Mouse (Mus musculus) midbrain, embryonic 11.5 days (tissue): ENCODE results near the gene Fxyd1. TPM values are rescaled to one million over a fixed set of nuclear protein-coding genes. Genes with fewer than 3 reads are reported as not detected.
A peak's percentile ranks its signal among the peaks of the same experiment; 100 is the strongest.

Source experiments
- ATAC-seq: fragments of 200-750 bp; cut with Nextera tagmentation; 2 replicates; pipeline ENCODE4 v1.8.0; 2017; ENCODE audit warnings: moderate TSS enrichment, moderate library complexity; ENCODE audit not compliant: low FRiP score
- DNase-seq: peaks from one replicate; pipeline ENCODE4 v3.0.0; 2015; ENCODE audit warnings: low spot score; ENCODE audit errors: missing footprints
- H3K27ac ChIP-seq: fragments of 300-500 bp; sonication (generic); 2 replicates; pipeline ENCODE4 v1.5.1; 2014; ENCODE audit warnings: low read depth, low read length
- H3K27me3 ChIP-seq: fragments of 300-500 bp; sonication (generic); 2 replicates; pipeline ENCODE4 v1.6.1; 2014; ENCODE audit warnings: mild to moderate bottlenecking, low read length, moderate library complexity, mixed read lengths; ENCODE audit not compliant: control insufficient read depth, insufficient read depth
- H3K36me3 ChIP-seq: fragments of 300-500 bp; sonication (generic); 2 replicates; pipeline ENCODE4 v1.6.1; 2014; ENCODE audit warnings: mild to moderate bottlenecking, low read length, moderate library complexity, mixed read lengths; ENCODE audit not compliant: control insufficient read depth, insufficient read depth
- H3K4me1 ChIP-seq: fragments of 300-500 bp; sonication (generic); 2 replicates; pipeline ENCODE4 v1.6.1; 2014; ENCODE audit warnings: low read length; ENCODE audit not compliant: control insufficient read depth, insufficient read depth
- H3K4me2 ChIP-seq: fragments of 300-500 bp; sonication (generic); 2 replicates; pipeline ENCODE4 v1.6.1; 2014; ENCODE audit warnings: mild to moderate bottlenecking, moderate library complexity
- H3K4me3 ChIP-seq: fragments of 300-500 bp; sonication (generic); 2 replicates; pipeline ENCODE4 v1.5.1; 2014; ENCODE audit warnings: low read depth, low read length
- H3K9ac ChIP-seq: fragments of 300-500 bp; sonication (generic); 2 replicates; pipeline ENCODE4 v1.6.1; 2014; ENCODE audit warnings: low read length
- H3K9me3 ChIP-seq: fragments of 300-500 bp; sonication (generic); 2 replicates; pipeline ENCODE4 v1.6.1; 2016; ENCODE audit warnings: low read length; ENCODE audit not compliant: control insufficient read depth
- WGBS: fragments of 180-500 bp; shearing (Covaris S2); extraction: QIAGEN DNeasy Blood & Tissue Kit; methylation state at CpG from one replicate; pipeline ENCODE4 v1.1.7; 2014; 5-methylcytosine and 5-hydroxymethylcytosine counted together
- polyA plus RNA-seq: library from polyadenylated mRNA; unstranded; fragments of >200 nt; fragmentation: Nextera tagmentation; extraction: Ambion mirVana; gene quantifications from 2 replicates; pipeline ENCODE4 v1.2.1, GENCODE M21; 2014

Gene Fxyd1
- polyA plus RNA-seq, 1 experiment from 2014 or later, result 5.4 TPM

- no peaks in the 10 kb centered on the region for H3K4me1 ChIP-seq
- H3K9ac ChIP-seq, result no peak overlapping the region
- H3K4me2 ChIP-seq, result no peak overlapping the region
- no peak overlapping the region for H3K27ac ChIP-seq
- no peaks in the 10 kb centered on the region for H3K27me3 ChIP-seq
- H3K4me3 ChIP-seq, result no peak overlapping the region
- H3K9me3 ChIP-seq, result no peaks in the 10 kb centered on the region
- WGBS, result 68% methylated on average over 9 of the region's 9 CpGs
- DNase-seq, result no peak
- no peaks in the 10 kb centered on the region for H3K36me3 ChIP-seq
- no peak for ATAC-seq
These were observed 15.3 kb upstream of the Fxyd1 start for GRCm38 (mm10) chr7:31072326-31072725.

GRCm38 (mm10) chr7:31070324-31070723 is 13.3 kb upstream of the Fxyd1 start:
- no peaks in the 10 kb centered on the region for H3K4me1 ChIP-seq
- no peaks in the 10 kb centered on the region for H3K9me3 ChIP-seq
- no peak overlapping the region for H3K27ac ChIP-seq
- H3K4me2 ChIP-seq, result no peak overlapping the region
- no peaks in the 10 kb centered on the region for H3K27me3 ChIP-seq
- no peak overlapping the region for H3K4me3 ChIP-seq
- 80% methylated on average over 6 of the region's 6 CpGs for WGBS
- DNase-seq (peak; percentile 8), ATAC-seq (no peak)
- H3K36me3 ChIP-seq, result no peaks in the 10 kb centered on the region
- H3K9ac ChIP-seq, result no peak overlapping the region

GRCm38 (mm10) chr7:31069491-31069890 is 12.5 kb upstream of the Fxyd1 start:
- Histone ChIP-seq H3K9ac (no peak overlapping the region), H3K4me2 (no peak overlapping the region), H3K27ac (no peak overlapping the region), H3K4me3 (no peak overlapping the region), H3K27me3 (no peaks in the 10 kb centered on the region), H3K9me3 (no peaks in the 10 kb centered on the region), H3K4me1 (no peaks in the 10 kb centered on the region), H3K36me3 (no peaks in the 10 kb centered on the region)
- 90% methylated on average over 14 of the region's 14 CpGs for WGBS
- ATAC-seq (no peak), DNase-seq (peak; percentile 21)

- no peak overlapping the region for H3K4me3 ChIP-seq
- whole genome bisulfite sequencing, result 41% methylated on average over 5 of the region's 5 CpGs
- no peak for ATAC-seq
- H3K27ac ChIP-seq, result no peak overlapping the region
- H3K9me3 ChIP-seq, result no peaks in the 10 kb centered on the region
- no peak overlapping the region for H3K4me2 ChIP-seq
- no peak for DNase-seq
- H3K4me1 ChIP-seq, result no peaks in the 10 kb centered on the region
- H3K36me3 ChIP-seq, result no peaks in the 10 kb centered on the region
- H3K9ac ChIP-seq, result no peak overlapping the region
- no peaks in the 10 kb centered on the region for H3K27me3 ChIP-seq
These were observed 10.8 kb upstream of the Fxyd1 start for GRCm38 (mm10) chr7:31067836-31068235.

- no peaks in the 10 kb centered on the region for H3K27me3 ChIP-seq
- no peaks in the 10 kb centered on the region for H3K36me3 ChIP-seq
- no peak overlapping the region for H3K4me2 ChIP-seq
- 84% methylated on average over 12 of the region's 12 CpGs for WGBS
- H3K9ac ChIP-seq, result no peak overlapping the region
- H3K9me3 ChIP-seq, result no peaks in the 10 kb centered on the region
- no peaks in the 10 kb centered on the region for H3K4me1 ChIP-seq
- H3K27ac ChIP-seq, result no peak overlapping the region
- no peak for DNase-seq
- no peak overlapping the region for H3K4me3 ChIP-seq
- no peak for ATAC-seq
These were observed 6.1 kb upstream of the Fxyd1 start for GRCm38 (mm10) chr7:31063074-31063560.

DNA sequence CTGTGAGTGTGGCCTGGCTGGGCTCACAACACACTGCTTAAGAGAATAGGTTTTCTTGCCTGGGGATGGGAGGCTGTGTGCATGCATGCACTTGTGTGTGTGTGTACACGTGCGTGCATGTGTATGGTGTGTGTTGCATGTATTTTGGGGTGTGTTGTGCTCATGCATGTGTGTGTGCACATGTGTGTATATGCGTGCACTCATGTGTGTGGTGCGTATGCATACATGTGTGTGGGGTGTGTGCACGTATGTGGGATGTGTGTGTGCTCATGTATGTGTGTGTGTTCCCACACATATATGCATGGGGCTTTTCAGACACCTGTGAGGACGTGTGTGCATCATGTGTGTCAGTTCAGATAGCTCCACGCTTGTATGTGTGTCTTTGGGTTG is 3.6 kb upstream of the Fxyd1 start:
- DNase-seq, result no peak
- Histone ChIP-seq H3K27me3 (no peaks in the 10 kb centered on the region), H3K4me2 (no peak overlapping the region), H3K36me3 (no peaks in the 10 kb centered on the region), H3K4me1 (no peaks in the 10 kb centered on the region), H3K9ac (no peak overlapping the region), H3K9me3 (no peaks in the 10 kb centered on the region), H3K27ac (no peak overlapping the region), H3K4me3 (no peak overlapping the region)
- no peak for ATAC-seq
- WGBS, result 87% methylated on average over 7 of the region's 7 CpGs

- Histone ChIP-seq H3K4me2 (no peak overlapping the region), H3K36me3 (no peaks in the 10 kb centered on the region), H3K27ac (no peak overlapping the region), H3K4me1 (peaks cover 2% of the 10 kb centered on the region; the same call in 1 of the 2 replicates), H3K27me3 (no peaks in the 10 kb centered on the region), H3K9ac (0 out of 2 replicates have a peak overlapping the region, but pooled peaks have one; percentile 14), H3K4me3 (no peak overlapping the region), H3K9me3 (no peaks in the 10 kb centered on the region)
- no peak; the same call in 1 of the 2 replicates for ATAC-seq
- 69% methylated on average over 11 of the region's 11 CpGs for WGBS
- DNase-seq, result no peak
These were observed 3.1 kb upstream of the Fxyd1 start for GRCm38 (mm10) chr7:31059919-31060620.

GRCm38 (mm10) chr7:31059108-31059507 is 2.1 kb upstream of the Fxyd1 start, which contains the start of gene Lgi4:
Lgi4 (plus strand) TSS chr7:31059342.
- no peaks in the 10 kb centered on the region for H3K9me3 ChIP-seq
- DNase-seq, result peak; percentile 99
- 0 out of 2 replicates have a peak within 1 kb of the TSS, but pooled peaks have one; percentile 14 for H3K9ac ChIP-seq
- H3K36me3 ChIP-seq, result no peaks in the 10 kb centered on the region
- no peak within 1 kb of the TSS for H3K27ac ChIP-seq
- peaks cover 2% of the 10 kb centered on the region for H3K4me1 ChIP-seq
- no peak within 1 kb of the TSS for H3K4me2 ChIP-seq
- peak; percentile 85 for ATAC-seq
- H3K4me3 ChIP-seq, result no peak within 1 kb of the TSS
- peaks cover 4% of the 10 kb centered on the region; the same call in 1 of the 2 replicates for H3K27me3 ChIP-seq
- 2% methylated on average over 2 of the region's 2 CpGs for WGBS

DNA sequence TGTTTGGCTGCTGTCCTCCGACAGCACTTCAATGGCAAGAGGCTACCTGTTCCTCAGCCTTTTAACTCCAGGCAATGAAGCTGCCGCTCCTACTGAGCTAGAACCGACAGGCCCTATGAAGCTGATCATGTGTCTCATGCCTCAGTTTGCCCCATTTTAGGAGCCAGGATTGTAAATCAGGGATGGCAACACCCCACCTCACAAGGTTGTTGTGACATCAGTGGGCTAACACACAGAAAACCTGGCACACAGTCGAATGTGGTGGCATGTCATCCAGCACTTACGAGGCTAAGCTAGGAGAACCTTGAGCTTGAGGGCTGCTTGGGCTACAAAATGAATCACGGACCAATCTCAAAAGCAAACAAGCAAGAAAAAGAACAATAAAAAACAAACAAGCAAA is 1.2 kb upstream of the Fxyd1 start:
- peaks cover 2% of the 10 kb centered on the region for H3K4me1 ChIP-seq
- no peak overlapping the region for H3K4me2 ChIP-seq
- H3K36me3 ChIP-seq, result no peaks in the 10 kb centered on the region
- 83% methylated on average over 6 of the region's 6 CpGs for WGBS
- no peak overlapping the region for H3K4me3 ChIP-seq
- no peaks in the 10 kb centered on the region for H3K9me3 ChIP-seq
- ATAC-seq (no peak), DNase-seq (no peak)
- no peak overlapping the region for H3K9ac ChIP-seq
- H3K27ac ChIP-seq, result no peak overlapping the region
- H3K27me3 ChIP-seq, result peaks cover 13% of the 10 kb centered on the region
